Mouse (Mus musculus) forebrain, embryonic 10.5 days (tissue): ENCODE results near the gene Ppib. TPM values are rescaled to one million over a fixed set of nuclear protein-coding genes. Genes with fewer than 3 reads are reported as not detected.

Source experiments
- DNase-seq: peaks from one replicate; pipeline ENCODE4 v3.0.0-alpha.2; 2017; ENCODE audit warnings: low spot score; ENCODE audit errors: extremely low spot score
- H3K27ac ChIP-seq: fragments of 300-500 bp; sonication (generic); 2 replicates; pipeline ENCODE4 v1.5.1; 2016; ENCODE audit warnings: mild to moderate bottlenecking
- H3K27me3 ChIP-seq: fragments of 300-500 bp; sonication (generic); 2 replicates; pipeline ENCODE4 v1.6.1; 2016; ENCODE audit warnings: mild to moderate bottlenecking; ENCODE audit not compliant: poor library complexity, severe bottlenecking
- H3K36me3 ChIP-seq: fragments of 300-500 bp; sonication (generic); replicated peaks from 2 replicates; pipeline ENCODE4 v1.6.1; 2016; ENCODE audit warnings: mild to moderate bottlenecking, moderate library complexity
- H3K4me1 ChIP-seq: fragments of 300-500 bp; sonication (generic); 2 replicates; pipeline ENCODE4 v1.6.1; 2016
- H3K4me3 ChIP-seq: fragments of 300-500 bp; sonication (generic); 2 replicates; pipeline ENCODE4 v1.5.1; 2016; ENCODE audit warnings: mild to moderate bottlenecking, moderate library complexity
- H3K9me3 ChIP-seq: fragments of 300-500 bp; sonication (generic); 2 replicates; pipeline ENCODE4 v1.6.1; 2016; ENCODE audit warnings: mild to moderate bottlenecking, moderate library complexity
- WGBS: fragments of 180-500 bp; shearing (Covaris S2); methylation state at CpG from one replicate; pipeline ENCODE4 v1.1.7; 2016; 5-methylcytosine and 5-hydroxymethylcytosine counted together
- polyA plus RNA-seq: library from polyadenylated mRNA; unstranded; fragments of >200 nt; fragmentation: Nextera tagmentation; extraction: Ambion mirVana; gene quantifications from 2 replicates; pipeline ENCODE4 v1.2.1, GENCODE M21; 2016

Gene Ppib
- polyA plus RNA-seq, 1 experiment from 2014 or later = 445 TPM

DNA sequence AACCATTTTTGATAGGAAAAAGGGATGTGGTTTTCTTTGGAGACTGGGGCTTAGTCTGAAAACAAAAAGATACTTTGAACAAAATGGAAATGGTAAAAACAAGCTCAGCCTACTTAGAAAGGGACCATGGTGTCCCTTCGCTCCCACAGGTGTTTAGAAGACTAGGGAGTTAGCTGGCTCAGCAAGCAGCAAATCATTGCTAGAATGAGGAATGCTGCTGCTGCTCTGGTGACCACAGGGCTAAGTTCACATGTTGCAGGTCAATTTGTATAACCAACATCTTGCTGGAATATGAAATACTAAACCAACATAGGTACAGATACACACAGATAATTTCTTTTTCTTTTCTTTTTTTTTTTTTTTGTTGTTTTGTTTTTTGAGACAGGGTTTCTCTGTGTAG, 49.6 kb downstream of the Ppib start:
- Histone ChIP-seq H3K36me3 (peaks cover 77% of the 10 kb centered on the region), H3K27me3 (no peaks in the 10 kb centered on the region), H3K9me3 (no peaks in the 10 kb centered on the region), H3K4me1 (peaks cover 26% of the 10 kb centered on the region), H3K27ac (peak overlapping the region; percentile 81; the same call in 1 of the 2 replicates), H3K4me3 (no peak overlapping the region)
- no peak for DNase-seq
- 92% methylated on average over 1 of the region's 1 CpGs for WGBS

DNA sequence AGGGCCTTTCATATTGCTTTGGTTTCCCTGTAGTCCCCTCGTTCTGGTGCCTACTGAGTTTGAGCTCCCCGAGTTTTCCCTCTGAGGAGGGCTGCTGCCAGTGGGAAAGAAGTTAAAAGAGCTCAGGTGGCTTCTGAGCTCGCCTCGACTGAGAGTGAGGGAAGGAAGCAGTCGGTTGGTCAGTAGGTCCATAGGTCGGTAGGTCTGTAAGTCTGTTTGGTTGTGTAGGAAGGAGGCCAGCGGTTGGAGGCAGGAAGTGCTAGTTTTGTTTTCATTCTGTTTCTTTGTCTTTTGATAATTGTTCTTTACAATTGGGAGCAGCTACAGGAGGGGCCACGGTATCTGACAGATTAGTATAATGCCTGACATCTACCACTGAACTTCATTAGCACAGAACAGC, 50.1 kb downstream of the Ppib start:
- Histone ChIP-seq H3K27ac (peak overlapping the region; percentile 81), H3K9me3 (no peaks in the 10 kb centered on the region), H3K4me3 (0 out of 2 replicates have a peak overlapping the region, but pooled peaks have one; percentile 3), H3K27me3 (no peaks in the 10 kb centered on the region), H3K36me3 (peaks cover 77% of the 10 kb centered on the region), H3K4me1 (peaks cover 26% of the 10 kb centered on the region)
- DNase-seq = no peak
- whole genome bisulfite sequencing = 37% methylated on average over 8 of the region's 8 CpGs

DNA sequence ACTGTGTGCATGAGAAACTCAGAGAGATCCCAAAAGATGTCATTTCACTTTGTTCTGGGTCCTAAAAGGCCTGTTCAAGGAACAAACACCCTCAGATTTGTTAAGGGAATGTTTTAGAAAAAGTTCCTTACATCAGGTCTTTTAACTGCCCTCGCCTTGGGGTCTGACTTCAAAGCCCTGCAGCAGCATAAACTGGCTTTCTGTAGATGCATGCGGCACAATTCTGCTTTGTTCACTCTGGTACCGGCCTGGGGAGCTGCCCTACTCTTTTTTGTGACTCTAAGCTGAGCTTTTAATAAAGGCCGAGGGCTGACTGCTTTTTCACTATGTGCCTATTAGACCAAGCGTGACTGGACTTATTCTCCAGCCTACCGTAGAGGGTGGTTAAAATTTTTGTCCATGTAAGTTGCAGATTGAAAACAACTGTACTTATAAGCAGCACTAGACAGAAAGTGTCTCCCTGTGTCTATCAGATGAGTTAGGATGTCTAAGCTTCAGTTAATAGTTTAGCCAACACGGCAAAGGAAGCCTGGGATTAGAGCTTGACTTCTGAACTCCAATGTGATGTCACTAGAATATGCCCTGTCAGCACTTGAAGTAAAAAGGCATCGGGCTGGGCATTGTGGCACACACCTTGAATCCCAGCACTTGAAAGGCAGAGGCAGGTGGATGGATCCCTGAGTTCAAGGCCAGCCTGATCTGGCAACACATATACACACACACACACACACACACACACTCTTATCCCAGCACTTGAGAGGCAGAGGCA, 50.8 kb downstream of the Ppib start:
- 24% methylated on average over 8 of the region's 8 CpGs for WGBS
- Histone ChIP-seq H3K4me1 (peaks cover 26% of the 10 kb centered on the region), H3K27ac (peak overlapping the region; percentile 81), H3K27me3 (no peaks in the 10 kb centered on the region), H3K4me3 (0 out of 2 replicates have a peak overlapping the region, but pooled peaks have one; percentile 3), H3K36me3 (peaks cover 76% of the 10 kb centered on the region), H3K9me3 (no peaks in the 10 kb centered on the region)
- DNase-seq = peak; percentile 50

GRCm38 (mm10) chr9:66114341-66114740, 54.3 kb downstream of the Ppib start:
- no peaks in the 10 kb centered on the region for H3K27me3 ChIP-seq
- peaks cover 35% of the 10 kb centered on the region for H3K4me1 ChIP-seq
- no peaks in the 10 kb centered on the region for H3K9me3 ChIP-seq
- no peak overlapping the region for H3K27ac ChIP-seq
- H3K36me3 ChIP-seq = peaks cover 66% of the 10 kb centered on the region
- DNase-seq = no peak
- WGBS = 92% methylated on average over 3 of the region's 3 CpGs
- no peak overlapping the region for H3K4me3 ChIP-seq

Other genes with a start within 250 kb of the Ppib start
- gene Zfp609, start 232.7 kb upstream of the Ppib start, polyA plus RNA-seq = 8.2 and 8.3 TPM in 2 replicates
- 339 and 372 TPM in 2 replicates for gene Pclaf, start 170.0 kb upstream of the Ppib start, polyA plus RNA-seq
- gene Trip4, start 151.4 kb upstream of the Ppib start, polyA plus RNA-seq = 32.5 and 34.5 TPM in 2 replicates
- 16.7 and 18.2 TPM in 2 replicates for gene Csnk1g1, start 151.3 kb upstream of the Ppib start, polyA plus RNA-seq
- 2.1 and 2.6 TPM in 2 replicates for gene Snx22, start 9.5 kb downstream of the Ppib start, polyA plus RNA-seq
- gene Snx1, start 66.4 kb downstream of the Ppib start, polyA plus RNA-seq = 136 and 140 TPM in 2 replicates
- 166 and 168 TPM in 2 replicates for gene Ciao2a, start 66.4 kb downstream of the Ppib start, polyA plus RNA-seq
- gene Dapk2, start 98.0 kb downstream of the Ppib start, polyA plus RNA-seq = 7.6 and 8.9 TPM in 2 replicates